Mouse (Mus musculus) midbrain, embryonic 11.5 days (tissue): Measurements from ENCODE around the gene Celf1. TPM values are rescaled to one million over a fixed set of nuclear protein-coding genes. Genes with fewer than 3 reads are reported as not detected.
A peak's percentile ranks its signal among the peaks of the same experiment; 100 is the strongest.

Experiments
- ATAC-seq: fragments of 200-750 bp; cut with Nextera tagmentation; 2 replicates; pipeline ENCODE4 v1.8.0; 2017; ENCODE audit warnings: moderate TSS enrichment, moderate library complexity; ENCODE audit not compliant: low FRiP score
- DNase-seq: peaks from one replicate; pipeline ENCODE4 v3.0.0; 2015; ENCODE audit warnings: low spot score; ENCODE audit errors: missing footprints
- H3K27ac ChIP-seq: fragments of 300-500 bp; sonication (generic); 2 replicates; pipeline ENCODE4 v1.5.1; 2014; ENCODE audit warnings: low read depth, low read length
- H3K27me3 ChIP-seq: fragments of 300-500 bp; sonication (generic); 2 replicates; pipeline ENCODE4 v1.6.1; 2014; ENCODE audit warnings: mild to moderate bottlenecking, low read length, moderate library complexity, mixed read lengths; ENCODE audit not compliant: control insufficient read depth, insufficient read depth
- H3K36me3 ChIP-seq: fragments of 300-500 bp; sonication (generic); 2 replicates; pipeline ENCODE4 v1.6.1; 2014; ENCODE audit warnings: mild to moderate bottlenecking, low read length, moderate library complexity, mixed read lengths; ENCODE audit not compliant: control insufficient read depth, insufficient read depth
- H3K4me1 ChIP-seq: fragments of 300-500 bp; sonication (generic); 2 replicates; pipeline ENCODE4 v1.6.1; 2014; ENCODE audit warnings: low read length; ENCODE audit not compliant: control insufficient read depth, insufficient read depth
- H3K4me2 ChIP-seq: fragments of 300-500 bp; sonication (generic); 2 replicates; pipeline ENCODE4 v1.6.1; 2014; ENCODE audit warnings: mild to moderate bottlenecking, moderate library complexity
- H3K4me3 ChIP-seq: fragments of 300-500 bp; sonication (generic); 2 replicates; pipeline ENCODE4 v1.5.1; 2014; ENCODE audit warnings: low read depth, low read length
- H3K9ac ChIP-seq: fragments of 300-500 bp; sonication (generic); 2 replicates; pipeline ENCODE4 v1.6.1; 2014; ENCODE audit warnings: low read length
- H3K9me3 ChIP-seq: fragments of 300-500 bp; sonication (generic); 2 replicates; pipeline ENCODE4 v1.6.1; 2016; ENCODE audit warnings: low read length; ENCODE audit not compliant: control insufficient read depth
- WGBS: fragments of 180-500 bp; shearing (Covaris S2); extraction: QIAGEN DNeasy Blood & Tissue Kit; methylation state at CpG from one replicate; pipeline ENCODE4 v1.1.7; 2014; 5-methylcytosine and 5-hydroxymethylcytosine counted together
- polyA plus RNA-seq: library from polyadenylated mRNA; unstranded; fragments of >200 nt; fragmentation: Nextera tagmentation; extraction: Ambion mirVana; gene quantifications from 2 replicates; pipeline ENCODE4 v1.2.1, GENCODE M21; 2014

The Celf1 gene
- polyA plus RNA-seq, 1 experiment from 2014 or later, result 103 TPM

- no peaks in the 10 kb centered on the region for H3K9me3 ChIP-seq
- H3K27ac ChIP-seq, result no peak overlapping the region
- peaks cover 38% of the 10 kb centered on the region for H3K36me3 ChIP-seq
- DNase-seq (no peak), ATAC-seq (no peak)
- WGBS, result 95% methylated on average over 2 of the region's 2 CpGs
- no peak overlapping the region for H3K4me2 ChIP-seq
- no peak overlapping the region for H3K4me3 ChIP-seq
- H3K27me3 ChIP-seq, result no peaks in the 10 kb centered on the region
- H3K4me1 ChIP-seq, result peaks cover 6% of the 10 kb centered on the region
- H3K9ac ChIP-seq, result no peak overlapping the region
Observed at GRCm38 (mm10) chr2:91059376-91059775, 119.2 kb downstream of the Celf1 start.

GRCm38 (mm10) chr2:91060544-91061355 lies 120.6 kb downstream of the Celf1 start:
- WGBS, result 80% methylated on average over 10 of the region's 10 CpGs
- H3K9me3 ChIP-seq, result no peaks in the 10 kb centered on the region
- no peak overlapping the region for H3K4me3 ChIP-seq
- no peaks in the 10 kb centered on the region for H3K4me1 ChIP-seq
- H3K9ac ChIP-seq, result no peak overlapping the region
- H3K27ac ChIP-seq, result no peak overlapping the region
- peak; percentile 41; the same call in 1 of the 2 replicates for ATAC-seq
- H3K4me2 ChIP-seq, result no peak overlapping the region
- H3K27me3 ChIP-seq, result no peaks in the 10 kb centered on the region
- peaks cover 35% of the 10 kb centered on the region for H3K36me3 ChIP-seq
- peak; percentile 90 for DNase-seq

- no peak for DNase-seq
- no peak for ATAC-seq
- H3K9me3 ChIP-seq, result no peaks in the 10 kb centered on the region
- 86% methylated on average over 6 of the region's 6 CpGs for WGBS
- no peak overlapping the region for H3K9ac ChIP-seq
- H3K27me3 ChIP-seq, result no peaks in the 10 kb centered on the region
- no peak overlapping the region for H3K27ac ChIP-seq
- H3K36me3 ChIP-seq, result peaks cover 26% of the 10 kb centered on the region
- H3K4me3 ChIP-seq, result no peak overlapping the region
- H3K4me1 ChIP-seq, result no peaks in the 10 kb centered on the region
- no peak overlapping the region for H3K4me2 ChIP-seq
Observed at GRCm38 (mm10) chr2:91061849-91062481, 121.8 kb downstream of the Celf1 start.

GRCm38 (mm10) chr2:91062779-91063606 lies 122.8 kb downstream of the Celf1 start:
- ATAC-seq (no peak), DNase-seq (no peak)
- Histone ChIP-seq H3K9ac (no peak overlapping the region), H3K4me3 (no peak overlapping the region), H3K27me3 (no peaks in the 10 kb centered on the region), H3K4me2 (no peak overlapping the region), H3K27ac (no peak overlapping the region), H3K36me3 (peaks cover 18% of the 10 kb centered on the region), H3K4me1 (no peaks in the 10 kb centered on the region), H3K9me3 (no peaks in the 10 kb centered on the region)
- WGBS, result 87% methylated on average over 16 of the region's 16 CpGs

GRCm38 (mm10) chr2:91064211-91064610 lies 124.0 kb downstream of the Celf1 start:
- Histone ChIP-seq H3K27ac (no peak overlapping the region), H3K9ac (no peak overlapping the region), H3K36me3 (peaks cover 12% of the 10 kb centered on the region), H3K4me1 (peaks cover 6% of the 10 kb centered on the region), H3K4me3 (no peak overlapping the region), H3K9me3 (no peaks in the 10 kb centered on the region), H3K27me3 (no peaks in the 10 kb centered on the region), H3K4me2 (no peak overlapping the region)
- ATAC-seq (no peak), DNase-seq (no peak)
- WGBS, result 83% methylated on average over 6 of the region's 6 CpGs

- Histone ChIP-seq H3K27ac (no peak overlapping the region), H3K9me3 (no peaks in the 10 kb centered on the region), H3K9ac (no peak overlapping the region), H3K27me3 (no peaks in the 10 kb centered on the region), H3K4me1 (peaks cover 11% of the 10 kb centered on the region), H3K36me3 (peaks cover 9% of the 10 kb centered on the region), H3K4me3 (no peak overlapping the region), H3K4me2 (no peak overlapping the region)
- DNase-seq (no peak), ATAC-seq (no peak)
- 57% methylated on average over 3 of the region's 3 CpGs for WGBS
Observed at GRCm38 (mm10) chr2:91065544-91065943, 125.4 kb downstream of the Celf1 start.

GRCm38 (mm10) chr2:91066455-91066854 lies 126.3 kb downstream of the Celf1 start:
- Histone ChIP-seq H3K27ac (no peak overlapping the region), H3K27me3 (no peaks in the 10 kb centered on the region), H3K4me3 (no peak overlapping the region), H3K9me3 (no peaks in the 10 kb centered on the region), H3K36me3 (peaks cover 9% of the 10 kb centered on the region), H3K9ac (no peak overlapping the region), H3K4me2 (no peak overlapping the region), H3K4me1 (peaks cover 18% of the 10 kb centered on the region)
- ATAC-seq (no peak), DNase-seq (no peak)
- 92% methylated on average over 3 of the region's 3 CpGs for WGBS

- peaks cover under 1% of the 10 kb centered on the region for H3K36me3 ChIP-seq
- H3K9me3 ChIP-seq, result no peaks in the 10 kb centered on the region
- H3K4me3 ChIP-seq, result 0 out of 2 replicates have a peak overlapping the region, but pooled peaks have one; percentile 5
- DNase-seq (no peak), ATAC-seq (no peak)
- no peak overlapping the region for H3K9ac ChIP-seq
- WGBS, result 57% methylated on average over 13 of the region's 13 CpGs
- no peak overlapping the region for H3K4me2 ChIP-seq
- H3K27me3 ChIP-seq, result no peaks in the 10 kb centered on the region
- H3K4me1 ChIP-seq, result peaks cover 18% of the 10 kb centered on the region
- H3K27ac ChIP-seq, result no peak overlapping the region
Observed at GRCm38 (mm10) chr2:91068162-91068871, 128.1 kb downstream of the Celf1 start.
